Mouse (Mus musculus) forebrain, embryonic 10.5 days (tissue): ENCODE data around the gene Ms4a6b. TPM values are rescaled to one million over a fixed set of nuclear protein-coding genes. Genes with fewer than 3 reads are reported as not detected.
"Not testable (repeated sequence)": the region's sequence is repeated elsewhere in the genome, so short reads cannot be mapped to it uniquely, and the experiment has no call there.

Experiments
- DNase-seq: peaks from one replicate; pipeline ENCODE4 v3.0.0-alpha.2; 2017; ENCODE audit warnings: low spot score; ENCODE audit errors: extremely low spot score
- H3K27ac ChIP-seq: fragments of 300-500 bp; sonication (generic); 2 replicates; pipeline ENCODE4 v1.5.1; 2016; ENCODE audit warnings: mild to moderate bottlenecking
- H3K27me3 ChIP-seq: fragments of 300-500 bp; sonication (generic); 2 replicates; pipeline ENCODE4 v1.6.1; 2016; ENCODE audit warnings: mild to moderate bottlenecking; ENCODE audit not compliant: poor library complexity, severe bottlenecking
- H3K36me3 ChIP-seq: fragments of 300-500 bp; sonication (generic); replicated peaks from 2 replicates; pipeline ENCODE4 v1.6.1; 2016; ENCODE audit warnings: mild to moderate bottlenecking, moderate library complexity
- H3K4me1 ChIP-seq: fragments of 300-500 bp; sonication (generic); 2 replicates; pipeline ENCODE4 v1.6.1; 2016
- H3K4me3 ChIP-seq: fragments of 300-500 bp; sonication (generic); 2 replicates; pipeline ENCODE4 v1.5.1; 2016; ENCODE audit warnings: mild to moderate bottlenecking, moderate library complexity
- H3K9me3 ChIP-seq: fragments of 300-500 bp; sonication (generic); 2 replicates; pipeline ENCODE4 v1.6.1; 2016; ENCODE audit warnings: mild to moderate bottlenecking, moderate library complexity
- WGBS: fragments of 180-500 bp; shearing (Covaris S2); methylation state at CpG from one replicate; pipeline ENCODE4 v1.1.7; 2016; 5-methylcytosine and 5-hydroxymethylcytosine counted together
- polyA plus RNA-seq: library from polyadenylated mRNA; unstranded; fragments of >200 nt; fragmentation: Nextera tagmentation; extraction: Ambion mirVana; gene quantifications from 2 replicates; pipeline ENCODE4 v1.2.1, GENCODE M21; 2016

Ms4a6b gene
- 1.1 and 1.7 TPM in 2 replicates for polyA plus RNA-seq

GRCm38 (mm10) chr19:11516246-11516645 lies at the start of gene Ms4a6b:
Ms4a6b (plus strand) TSS chr19:11516512.
- DNase-seq, result no peak
- Histone ChIP-seq H3K36me3 (no peaks in the 10 kb centered on the region), H3K9me3 (no peaks in the 10 kb centered on the region), H3K4me3 (no peak within 1 kb of the TSS), H3K27ac (no peak within 1 kb of the TSS), H3K27me3 (no peaks in the 10 kb centered on the region), H3K4me1 (no peaks in the 10 kb centered on the region)

GRCm38 (mm10) chr19:11468361-11468760 lies 48.0 kb upstream of the Ms4a6b start:
- not testable (repeated sequence) for H3K9me3 ChIP-seq, H3K27ac ChIP-seq, H3K4me1 ChIP-seq, H3K4me3 ChIP-seq, H3K36me3 ChIP-seq, H3K27me3 ChIP-seq, DNase-seq
- 71% methylated on average over 1 of the region's 1 CpGs for WGBS

GRCm38 (mm10) chr19:11469215-11469614 lies 47.1 kb upstream of the Ms4a6b start, which contains the start of gene Ms4a6c:
Ms4a6c (plus strand) TSS chr19:11469366.
- not testable (repeated sequence) for H3K27me3 ChIP-seq, H3K36me3 ChIP-seq, H3K4me1 ChIP-seq, H3K27ac ChIP-seq, DNase-seq, H3K9me3 ChIP-seq, H3K4me3 ChIP-seq
- WGBS, result 90% methylated on average over 4 of the region's 4 CpGs

GRCm38 (mm10) chr19:11479714-11480113 lies 36.6 kb upstream of the Ms4a6b start:
- DNase-seq, result no peak
- H3K27ac ChIP-seq, result no peak overlapping the region
- H3K4me1 ChIP-seq, result no peaks in the 10 kb centered on the region
- 96% methylated on average over 2 of the region's 2 CpGs for WGBS
- no peaks in the 10 kb centered on the region for H3K27me3 ChIP-seq
- no peak overlapping the region for H3K4me3 ChIP-seq
- no peaks in the 10 kb centered on the region for H3K36me3 ChIP-seq
- no peaks in the 10 kb centered on the region for H3K9me3 ChIP-seq

- H3K27me3 ChIP-seq, result no peaks in the 10 kb centered on the region
- no peak for DNase-seq
- H3K9me3 ChIP-seq, result no peaks in the 10 kb centered on the region
- 88% methylated on average over 2 of the region's 2 CpGs for WGBS
- no peak overlapping the region for H3K27ac ChIP-seq
- H3K4me1 ChIP-seq, result no peaks in the 10 kb centered on the region
- no peaks in the 10 kb centered on the region for H3K36me3 ChIP-seq
- no peak overlapping the region for H3K4me3 ChIP-seq
These were observed 33.6 kb upstream of the Ms4a6b start for GRCm38 (mm10) chr19:11482684-11483083.

GRCm38 (mm10) chr19:11483941-11484340 lies 32.4 kb upstream of the Ms4a6b start:
- DNase-seq, result no peak
- no peak overlapping the region for H3K27ac ChIP-seq
- no peaks in the 10 kb centered on the region for H3K27me3 ChIP-seq
- no peaks in the 10 kb centered on the region for H3K9me3 ChIP-seq
- 84% methylated on average over 4 of the region's 4 CpGs for WGBS
- no peaks in the 10 kb centered on the region for H3K36me3 ChIP-seq
- H3K4me1 ChIP-seq, result no peaks in the 10 kb centered on the region
- no peak overlapping the region for H3K4me3 ChIP-seq

GRCm38 (mm10) chr19:11484388-11484787 lies 31.9 kb upstream of the Ms4a6b start:
- Histone ChIP-seq H3K27me3 (no peaks in the 10 kb centered on the region), H3K4me3 (no peak overlapping the region), H3K4me1 (no peaks in the 10 kb centered on the region), H3K36me3 (no peaks in the 10 kb centered on the region), H3K9me3 (no peaks in the 10 kb centered on the region), H3K27ac (no peak overlapping the region)
- 86% methylated on average over 3 of the region's 3 CpGs for WGBS
- DNase-seq, result no peak

- whole genome bisulfite sequencing, result 96% methylated on average over 3 of the region's 3 CpGs
- Histone ChIP-seq H3K36me3 (no peaks in the 10 kb centered on the region), H3K27ac (no peak overlapping the region), H3K27me3 (no peaks in the 10 kb centered on the region), H3K9me3 (no peaks in the 10 kb centered on the region), H3K4me1 (no peaks in the 10 kb centered on the region), H3K4me3 (no peak overlapping the region)
- no peak for DNase-seq
These were observed 31.0 kb upstream of the Ms4a6b start for GRCm38 (mm10) chr19:11485266-11485665.

GRCm38 (mm10) chr19:11485746-11486145 lies 30.6 kb upstream of the Ms4a6b start, which contains the start of gene Gm8369:
Gm8369 (plus strand) TSS chr19:11485938.
- no peaks in the 10 kb centered on the region for H3K9me3 ChIP-seq
- no peak within 1 kb of the TSS for H3K27ac ChIP-seq
- 86% methylated on average over 2 of the region's 2 CpGs for WGBS
- H3K4me3 ChIP-seq, result no peak within 1 kb of the TSS
- DNase-seq, result no peak
- H3K27me3 ChIP-seq, result no peaks in the 10 kb centered on the region
- no peaks in the 10 kb centered on the region for H3K4me1 ChIP-seq
- H3K36me3 ChIP-seq, result no peaks in the 10 kb centered on the region

GRCm38 (mm10) chr19:11486599-11486998 lies 29.7 kb upstream of the Ms4a6b start:
- Histone ChIP-seq H3K36me3 (no peaks in the 10 kb centered on the region), H3K27me3 (no peaks in the 10 kb centered on the region), H3K4me1 (no peaks in the 10 kb centered on the region), H3K4me3 (no peak overlapping the region), H3K27ac (no peak overlapping the region), H3K9me3 (no peaks in the 10 kb centered on the region)
- WGBS, result 84% methylated on average over 1 of the region's 1 CpGs
- no peak for DNase-seq

GRCm38 (mm10) chr19:11491406-11492189 lies 24.7 kb upstream of the Ms4a6b start:
- 77% methylated on average over 4 of the region's 4 CpGs for WGBS
- no peaks in the 10 kb centered on the region for H3K4me1 ChIP-seq
- H3K4me3 ChIP-seq, result no peak overlapping the region
- DNase-seq, result no peak
- H3K9me3 ChIP-seq, result no peaks in the 10 kb centered on the region
- no peaks in the 10 kb centered on the region for H3K27me3 ChIP-seq
- H3K27ac ChIP-seq, result no peak overlapping the region
- no peaks in the 10 kb centered on the region for H3K36me3 ChIP-seq

GRCm38 (mm10) chr19:11492671-11493070 lies 23.6 kb upstream of the Ms4a6b start:
- WGBS, result 84% methylated on average over 1 of the region's 1 CpGs
- Histone ChIP-seq H3K27ac (no peak overlapping the region), H3K27me3 (no peaks in the 10 kb centered on the region), H3K4me1 (no peaks in the 10 kb centered on the region), H3K4me3 (no peak overlapping the region), H3K9me3 (no peaks in the 10 kb centered on the region), H3K36me3 (no peaks in the 10 kb centered on the region)
- no peak for DNase-seq

- H3K4me3 ChIP-seq, result no peak overlapping the region
- DNase-seq, result no peak
- no peaks in the 10 kb centered on the region for H3K36me3 ChIP-seq
- no peaks in the 10 kb centered on the region for H3K4me1 ChIP-seq
- H3K9me3 ChIP-seq, result no peaks in the 10 kb centered on the region
- WGBS, result 90% methylated on average over 3 of the region's 3 CpGs
- no peaks in the 10 kb centered on the region for H3K27me3 ChIP-seq
- no peak overlapping the region for H3K27ac ChIP-seq
These were observed 21.8 kb upstream of the Ms4a6b start for GRCm38 (mm10) chr19:11494519-11494918.
